Mouse (Mus musculus) telencephalon, adult 2 months (tissue): Measurements from ENCODE around the gene Clec1b.

Experiments
- DNase-seq: peaks from one replicate; pipeline ENCODE4 v3.0.0-alpha.2; 2011; ENCODE audit warnings: low read depth, low spot score

The Clec1b gene

DNA sequence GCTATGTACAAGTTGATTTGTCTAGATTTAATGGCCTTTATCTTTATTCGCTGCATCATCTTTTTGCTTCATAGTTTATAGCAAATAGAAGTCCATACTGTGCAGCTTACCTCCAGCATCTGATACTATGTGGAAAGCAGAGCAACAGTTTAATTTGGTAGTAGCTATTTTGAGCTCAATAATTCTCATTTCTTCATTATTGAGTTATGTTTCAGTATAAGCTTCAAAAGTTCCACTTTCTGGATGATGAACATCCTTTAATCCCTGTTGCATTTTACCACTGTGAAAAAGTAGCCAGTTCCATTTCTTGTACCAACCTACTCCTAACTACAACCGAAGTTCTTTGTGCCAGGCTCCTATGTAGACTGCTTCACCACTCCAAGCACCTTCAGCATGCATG lies 11.5 kb downstream of the Clec1b start, which contains the start of gene Clec9a:
Gene Clec9a (plus strand): TSS at position 301 of the 400 bp plus-strand sequence.
- no peak for DNase-seq

DNA sequence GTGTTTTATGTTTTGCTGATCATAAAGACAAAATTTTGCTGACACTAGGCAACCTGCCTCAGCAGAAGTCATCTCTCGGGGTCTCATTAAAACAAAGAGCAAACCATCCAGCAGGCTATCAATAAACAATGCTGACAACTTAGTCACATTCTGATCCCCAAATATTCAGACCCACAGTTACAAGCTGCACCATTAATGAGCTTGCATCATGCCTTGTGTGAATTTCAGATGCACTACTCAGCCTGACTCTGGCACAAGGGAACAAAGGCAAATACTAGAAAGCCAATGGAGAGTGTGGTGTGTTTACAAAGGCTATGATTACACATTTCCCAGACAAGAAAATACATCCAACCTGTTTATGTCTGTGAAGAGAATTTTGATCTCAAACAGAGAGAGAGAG lies 17.1 kb downstream of the Clec1b start:
- no peak for DNase-seq

DNA sequence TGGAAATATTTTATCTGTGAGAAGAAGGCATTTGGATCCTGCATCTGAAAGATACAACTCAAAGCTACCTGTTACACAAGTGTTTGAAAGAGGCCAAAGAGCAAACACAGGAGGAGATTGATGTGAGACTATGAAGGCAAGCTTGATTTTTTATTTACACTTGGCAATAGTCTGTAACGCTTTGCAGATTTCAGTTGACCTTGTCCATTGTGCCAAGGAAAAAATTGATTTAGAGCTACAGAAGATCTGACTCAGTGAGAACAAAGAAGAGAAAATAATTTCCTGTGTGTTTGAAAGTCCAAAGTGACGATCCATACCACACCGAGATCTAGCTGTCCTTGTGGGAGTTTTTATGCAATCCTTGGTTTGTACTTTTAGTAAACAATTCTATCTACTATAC lies 25.2 kb downstream of the Clec1b start:
- no peak for DNase-seq

GRCm38 (mm10) chr6:129423040-129423733 lies 26.1 kb downstream of the Clec1b start:
- no peak for DNase-seq

- no peak for DNase-seq
These were observed 26.6 kb downstream of the Clec1b start for GRCm38 (mm10) chr6:129423734-129424072.

- DNase-seq: no peak
These were observed 28.1 kb downstream of the Clec1b start for GRCm38 (mm10) chr6:129425217-129425616.

DNA sequence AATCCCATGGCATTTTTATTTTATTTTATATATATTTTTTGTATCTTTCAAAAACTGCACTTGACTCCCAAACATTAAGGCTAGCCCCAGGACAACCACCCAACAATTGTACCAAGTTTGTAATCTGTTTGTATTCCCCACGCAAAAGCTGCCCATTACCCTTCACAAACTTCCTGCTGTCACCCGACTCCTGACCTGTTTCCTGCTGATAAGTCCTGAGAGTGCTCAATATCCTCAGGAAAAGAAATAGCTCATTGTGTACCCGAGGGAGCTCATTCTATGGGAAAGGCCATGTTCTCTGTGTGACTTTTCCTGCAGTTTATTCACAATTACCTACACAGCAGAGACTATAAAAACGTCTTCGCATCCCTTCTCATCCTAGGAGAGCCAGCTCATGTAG lies 28.7 kb downstream of the Clec1b start:
- no peak for DNase-seq

DNA sequence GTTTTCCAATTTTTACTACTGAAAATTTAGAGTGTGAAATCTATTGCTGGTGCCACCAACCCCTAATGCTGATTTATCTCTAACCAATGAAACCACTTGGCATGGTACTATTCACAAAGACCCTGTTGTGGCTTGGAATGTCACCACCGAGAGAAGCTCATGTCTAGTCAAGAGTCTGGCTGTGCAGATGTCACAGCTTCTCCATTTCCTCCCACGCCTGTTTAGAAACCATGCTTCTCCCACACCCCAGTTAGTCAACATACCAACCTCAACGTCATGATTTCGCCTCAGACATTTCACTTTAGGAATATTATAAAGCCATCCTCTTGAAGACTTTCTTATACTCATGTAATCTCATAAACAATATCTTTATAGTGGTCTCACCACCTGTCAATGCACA lies 30.2 kb downstream of the Clec1b start:
- no peak for DNase-seq

GRCm38 (mm10) chr6:129434239-129434638 lies 37.1 kb downstream of the Clec1b start:
- DNase-seq: no peak

DNA sequence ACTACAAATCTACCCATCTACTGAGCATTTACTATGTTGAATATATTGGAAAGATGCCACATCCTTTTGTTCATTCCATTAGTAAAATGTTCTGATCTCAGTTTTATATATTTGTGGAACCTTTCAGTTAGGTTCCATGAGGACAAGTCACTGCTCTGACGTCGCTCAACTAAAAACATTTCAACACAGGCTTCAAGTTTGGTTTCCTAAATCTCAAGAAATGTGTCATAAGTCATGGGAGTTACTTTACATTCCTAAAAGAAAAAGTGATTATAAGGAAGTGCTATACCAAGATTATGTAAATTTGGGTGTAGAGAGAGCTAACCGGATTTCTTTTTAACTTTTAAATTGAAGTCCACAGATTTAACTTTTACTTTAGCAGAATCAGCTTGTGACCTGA lies 38.9 kb downstream of the Clec1b start:
- DNase-seq: no peak

GRCm38 (mm10) chr6:129438033-129438432 lies 40.9 kb downstream of the Clec1b start:
- no peak for DNase-seq

DNA sequence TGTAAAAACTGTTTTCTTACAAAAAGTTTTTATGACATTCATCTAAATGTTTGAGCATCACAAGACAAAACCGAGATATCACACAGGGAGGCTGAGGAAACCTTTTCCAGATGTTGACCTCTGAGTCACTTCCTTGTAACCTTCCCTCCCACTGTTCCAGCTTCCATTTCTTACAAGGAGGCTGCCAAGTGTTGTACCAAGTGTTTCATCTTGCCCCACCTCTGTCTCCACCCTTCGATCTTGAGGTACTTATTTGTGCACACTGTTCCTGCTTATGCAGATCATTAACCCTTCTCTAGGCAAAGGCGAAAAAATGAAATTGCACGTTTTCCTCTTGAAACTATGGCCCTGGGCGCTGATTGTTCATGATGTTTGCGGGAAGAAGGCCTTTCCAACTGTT lies 52.6 kb downstream of the Clec1b start:
- DNase-seq: no peak

DNA sequence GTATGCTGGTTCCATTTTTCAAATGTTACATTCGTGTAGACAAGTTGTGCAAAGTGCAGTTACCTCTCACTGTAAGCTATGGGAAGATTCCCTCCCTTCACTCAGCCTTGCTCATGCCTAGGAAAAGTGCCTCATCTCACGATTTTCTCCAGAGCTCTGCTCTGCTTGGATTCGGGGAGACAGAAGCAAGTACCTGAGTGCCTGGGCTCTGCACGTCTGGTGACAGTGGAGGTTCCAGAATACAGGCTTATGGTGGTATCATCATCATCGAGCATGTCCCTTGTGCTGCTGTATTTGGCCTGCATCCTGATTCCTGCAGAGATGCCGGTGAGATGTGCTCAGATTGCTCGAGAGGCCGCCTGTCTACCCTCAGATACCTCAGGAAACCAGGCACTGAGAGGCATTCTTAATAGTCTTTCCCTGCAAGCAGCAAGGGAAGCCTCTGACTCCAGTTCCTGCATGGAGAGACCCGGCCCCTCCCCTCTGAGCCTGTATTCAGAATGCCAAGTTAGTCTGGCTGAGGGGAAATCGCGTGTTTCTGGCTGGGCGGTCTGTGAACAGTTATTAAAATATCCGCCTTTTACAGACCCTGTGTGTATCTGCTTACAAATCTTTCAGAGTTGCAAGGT lies 54.4 kb downstream of the Clec1b start, which contains the start of gene Clec1a:
Gene Clec1a (minus strand): TSS at position 590 of the 629 bp plus-strand sequence.
- no peak for DNase-seq
